Mouse (Mus musculus) hindbrain, embryonic 14.5 days (tissue): ENCODE measurements at regions not wholly inside any gene's neighbourhood (a gene's known extent, or its start where the extent isn't known, plus 50 kb on each side); places are given as distances from the start of the nearest gene placed in this dataset.
A peak's percentile ranks its signal among the peaks of the same experiment; 100 is the strongest.

Source experiments
- ATAC-seq: fragments of 200-750 bp; cut with Nextera tagmentation; 2 replicates; pipeline ENCODE4 v1.8.0; 2017; ENCODE audit warnings: moderate number of reproducible peaks, mild to moderate bottlenecking, moderate TSS enrichment, moderate library complexity; ENCODE audit not compliant: low FRiP score
- DNase-seq: peaks from one replicate; pipeline ENCODE4 v3.0.0-alpha.2; 2015; ENCODE audit warnings: low spot score
- H3K27ac ChIP-seq: fragments of 300-500 bp; sonication (generic); 2 replicates; pipeline ENCODE4 v1.5.1; 2014; ENCODE audit warnings: mild to moderate bottlenecking, moderate library complexity
- H3K27me3 ChIP-seq: fragments of 300-500 bp; sonication (generic); 2 replicates; pipeline ENCODE4 v1.6.1; 2014; ENCODE audit warnings: mild to moderate bottlenecking, low read length, mixed read lengths; ENCODE audit not compliant: control insufficient read depth, insufficient read depth
- H3K36me3 ChIP-seq: fragments of 300-500 bp; sonication (generic); replicated peaks from 2 replicates; pipeline ENCODE4 v1.6.1; 2014; ENCODE audit not compliant: control insufficient read depth, insufficient read depth
- H3K4me1 ChIP-seq: fragments of 300-500 bp; sonication (generic); replicated peaks from 2 replicates; pipeline ENCODE4 v1.6.1; 2014; ENCODE audit warnings: antibody characterized with exemption, low read length, mixed read lengths; ENCODE audit not compliant: control insufficient read depth, insufficient read depth
- H3K4me2 ChIP-seq: fragments of 300-500 bp; sonication (generic); replicated peaks from 2 replicates; pipeline ENCODE4 v1.6.1; 2014; ENCODE audit warnings: mild to moderate bottlenecking, moderate library complexity
- H3K4me3 ChIP-seq: fragments of 300-500 bp; sonication (generic); replicated peaks from 2 replicates; pipeline ENCODE4 v1.5.1; 2014; ENCODE audit warnings: mild to moderate bottlenecking, low read length
- H3K9ac ChIP-seq: fragments of 300-500 bp; sonication (generic); 2 replicates; pipeline ENCODE4 v1.6.1; 2014
- H3K9me3 ChIP-seq: fragments of 300-500 bp; sonication (generic); 2 replicates; pipeline ENCODE4 v1.6.1; 2016; ENCODE audit warnings: low read length; ENCODE audit not compliant: control insufficient read depth
- WGBS: fragments of 180-500 bp; shearing (Covaris S2); extraction: QIAGEN DNeasy Blood & Tissue Kit; methylation state at CpG from one replicate; pipeline ENCODE4 v1.1.7; 2014; 5-methylcytosine and 5-hydroxymethylcytosine counted together

GRCm38 (mm10) chr8:33026973-33027372 lies 401.5 kb upstream of the 5930422O12Rik start:
- H3K36me3 ChIP-seq: no peaks in the 10 kb centered on the region
- 56% methylated on average over 4 of the region's 4 CpGs for WGBS
- ATAC-seq: no peak

GRCm38 (mm10) chr8:33029453-33029852 lies 399.1 kb upstream of the 5930422O12Rik start:
- Histone ChIP-seq H3K4me1 (0 out of 2 replicates have a peak, but pooled peaks cover 4% of the 10 kb centered on the region), H3K9me3 (no peaks in the 10 kb centered on the region), H3K27me3 (no peaks in the 10 kb centered on the region), H3K4me2 (no peak overlapping the region), H3K4me3 (no peak overlapping the region), H3K27ac (no peak overlapping the region), H3K9ac (no peak overlapping the region), H3K36me3 (no peaks in the 10 kb centered on the region)
- ATAC-seq (no peak), DNase-seq (no peak)
- 75% methylated on average over 3 of the region's 3 CpGs for WGBS

More at GRCm38 (mm10) chr8:33026973-33027372, 401.5 kb upstream of the 5930422O12Rik start:
- DNase-seq: peak; percentile 42
- no peak overlapping the region for H3K4me3 ChIP-seq
- H3K9me3 ChIP-seq: no peaks in the 10 kb centered on the region
- H3K4me2 ChIP-seq: no peak overlapping the region
- no peak overlapping the region for H3K9ac ChIP-seq
- H3K27me3 ChIP-seq: no peaks in the 10 kb centered on the region
- H3K4me1 ChIP-seq: 0 out of 2 replicates have a peak, but pooled peaks cover 4% of the 10 kb centered on the region
- H3K27ac ChIP-seq: no peak overlapping the region

- peak; percentile 77; the same call in 1 of the 2 replicates for ATAC-seq
- peak; percentile 47 for DNase-seq
- Histone ChIP-seq H3K27ac (peak overlapping the region; percentile 27; the same call in 1 of the 2 replicates), H3K9ac (no peak overlapping the region), H3K9me3 (peaks cover 17% of the 10 kb centered on the region), H3K4me1 (no peaks in the 10 kb centered on the region), H3K4me3 (no peak overlapping the region), H3K27me3 (no peaks in the 10 kb centered on the region), H3K4me2 (no peak overlapping the region), H3K36me3 (no peaks in the 10 kb centered on the region)
- WGBS: 32% methylated on average over 8 of the region's 8 CpGs
These were observed 376.5 kb upstream of the 5930422O12Rik start for GRCm38 (mm10) chr8:33052017-33052416.

DNA sequence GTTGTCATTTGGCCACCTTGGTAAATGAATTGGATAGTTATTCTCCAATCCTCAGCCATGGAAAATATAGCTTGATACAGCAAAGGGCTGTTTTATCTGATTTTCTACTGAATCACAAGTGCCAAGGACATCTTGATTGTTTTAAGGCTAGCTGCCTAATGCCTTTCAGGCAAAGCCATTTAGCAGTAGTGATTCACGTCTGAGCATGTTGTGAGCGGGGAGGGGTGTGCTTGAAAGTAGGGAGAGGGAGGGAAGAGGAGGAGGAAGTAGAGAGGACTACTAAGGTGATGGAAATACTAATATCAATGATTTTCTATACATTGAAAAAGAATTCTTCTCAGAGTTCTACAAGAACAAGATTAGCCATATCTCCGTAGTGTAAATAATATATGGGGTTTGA lies 362.9 kb upstream of the 5930422O12Rik start:
- ATAC-seq: no peak

GRCm38 (mm10) chr8:33066168-33066567 lies 362.3 kb upstream of the 5930422O12Rik start:
- Histone ChIP-seq H3K27ac (no peak overlapping the region), H3K27me3 (no peaks in the 10 kb centered on the region), H3K36me3 (no peaks in the 10 kb centered on the region), H3K4me1 (no peaks in the 10 kb centered on the region), H3K9me3 (no peaks in the 10 kb centered on the region), H3K4me2 (no peak overlapping the region), H3K4me3 (no peak overlapping the region), H3K9ac (no peak overlapping the region)
- 88% methylated on average over 6 of the region's 6 CpGs for WGBS
- ATAC-seq (no peak), DNase-seq (no peak)

More for the DNA sequence above, 362.9 kb upstream of the 5930422O12Rik start:
- DNase-seq: no peak
- Histone ChIP-seq H3K4me2 (no peak overlapping the region), H3K27me3 (no peaks in the 10 kb centered on the region), H3K9me3 (no peaks in the 10 kb centered on the region), H3K9ac (no peak overlapping the region), H3K27ac (no peak overlapping the region), H3K36me3 (no peaks in the 10 kb centered on the region), H3K4me1 (no peaks in the 10 kb centered on the region), H3K4me3 (no peak overlapping the region)
- WGBS: 86% methylated on average over 3 of the region's 3 CpGs

DNA sequence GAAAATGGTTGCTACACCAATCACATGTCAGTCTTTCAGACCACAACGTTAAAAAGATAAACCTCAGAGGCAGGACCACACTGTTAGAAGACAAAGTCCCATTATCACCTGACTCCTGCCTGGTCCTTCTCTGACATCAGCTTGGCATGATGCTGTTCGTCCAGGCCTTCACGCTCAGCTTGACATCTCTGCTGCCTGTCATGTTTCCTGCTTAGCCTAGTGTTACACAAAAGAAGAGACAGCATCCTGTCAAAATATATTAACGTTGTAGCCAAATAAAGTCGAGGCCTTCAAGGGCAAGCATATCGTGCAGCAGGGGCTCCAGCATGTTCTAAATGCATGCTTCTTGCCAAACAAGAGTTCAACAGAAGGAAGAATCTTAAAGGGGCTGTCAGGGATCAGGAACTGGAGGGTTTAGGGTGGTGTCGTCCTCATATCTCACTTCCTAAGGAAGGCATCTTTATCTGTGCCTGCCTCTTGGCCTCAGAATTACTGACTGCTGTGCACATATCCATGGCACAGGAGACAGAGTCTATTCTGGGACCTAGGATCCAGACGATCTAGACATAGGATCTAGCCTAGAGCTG lies 361.0 kb upstream of the 5930422O12Rik start:
- Histone ChIP-seq H3K9me3 (no peaks in the 10 kb centered on the region), H3K4me3 (no peak overlapping the region), H3K27ac (no peak overlapping the region), H3K4me1 (no peaks in the 10 kb centered on the region), H3K4me2 (no peak overlapping the region), H3K9ac (no peak overlapping the region), H3K27me3 (no peaks in the 10 kb centered on the region), H3K36me3 (no peaks in the 10 kb centered on the region)
- DNase-seq (no peak), ATAC-seq (no peak)
- 64% methylated on average over 8 of the region's 8 CpGs for WGBS

GRCm38 (mm10) chr8:33068468-33068867 lies 360.0 kb upstream of the 5930422O12Rik start:
- ATAC-seq: no peak
- Histone ChIP-seq H3K4me1 (no peaks in the 10 kb centered on the region), H3K27ac (no peak overlapping the region), H3K9me3 (no peaks in the 10 kb centered on the region), H3K36me3 (no peaks in the 10 kb centered on the region), H3K4me2 (no peak overlapping the region), H3K9ac (no peak overlapping the region), H3K4me3 (no peak overlapping the region), H3K27me3 (no peaks in the 10 kb centered on the region)
- 88% methylated on average over 5 of the region's 5 CpGs for WGBS
- DNase-seq: no peak

DNA sequence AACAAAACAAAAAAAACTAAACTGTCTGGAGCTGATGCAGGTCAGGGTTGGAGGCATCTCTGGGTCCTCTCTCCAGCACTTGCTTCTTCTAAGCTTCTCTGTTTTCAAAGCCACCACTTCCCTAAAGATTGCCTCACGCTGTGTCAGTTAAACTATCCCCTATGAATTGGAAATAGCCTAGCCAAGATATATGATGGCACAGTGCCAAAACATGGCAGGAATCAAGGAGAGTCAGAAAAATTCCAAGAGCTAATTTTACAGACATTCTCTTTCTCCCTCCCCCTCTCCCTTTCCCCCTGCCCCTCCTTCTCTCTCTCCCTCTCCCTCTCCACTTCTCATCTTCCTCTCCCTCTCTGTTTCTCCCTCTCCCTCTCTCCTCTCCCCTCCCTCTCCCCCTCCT lies 353.3 kb upstream of the 5930422O12Rik start:
- ATAC-seq: no peak
- peak; percentile 52 for DNase-seq
- WGBS: 21% methylated on average over 1 of the region's 1 CpGs
- Histone ChIP-seq H3K4me2 (no peak overlapping the region), H3K27me3 (no peaks in the 10 kb centered on the region), H3K4me3 (no peak overlapping the region), H3K9me3 (no peaks in the 10 kb centered on the region), H3K4me1 (0 out of 2 replicates have a peak, but pooled peaks cover 5% of the 10 kb centered on the region), H3K27ac (no peak overlapping the region), H3K36me3 (no peaks in the 10 kb centered on the region), H3K9ac (no peak overlapping the region)

DNA sequence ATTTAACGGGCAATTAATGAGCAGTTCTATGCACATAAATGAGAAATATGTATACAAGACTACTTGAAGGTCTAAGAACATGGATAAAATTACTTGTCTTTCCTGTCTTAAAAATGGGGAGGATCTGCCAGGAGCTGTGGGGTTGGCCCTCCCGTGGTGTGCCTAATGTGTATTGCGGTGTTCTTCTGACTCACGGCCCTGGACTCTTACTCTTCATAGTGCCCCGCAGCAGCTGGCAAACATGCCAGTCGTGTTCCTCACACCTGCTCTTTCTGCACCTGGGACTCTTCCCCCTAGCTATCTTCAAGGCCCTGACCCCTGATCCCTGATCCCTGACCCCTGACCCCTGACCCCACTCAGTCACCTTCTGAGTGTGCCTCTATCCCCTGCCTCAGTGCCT lies 352.3 kb upstream of the 5930422O12Rik start:
- H3K9me3 ChIP-seq: no peaks in the 10 kb centered on the region
- 0 out of 2 replicates have a peak, but pooled peaks cover 5% of the 10 kb centered on the region for H3K4me1 ChIP-seq
- H3K4me2 ChIP-seq: no peak overlapping the region
- no peak overlapping the region for H3K27ac ChIP-seq
- 77% methylated on average over 6 of the region's 6 CpGs for WGBS
- no peaks in the 10 kb centered on the region for H3K36me3 ChIP-seq
- H3K27me3 ChIP-seq: no peaks in the 10 kb centered on the region
- no peak for DNase-seq
- no peak overlapping the region for H3K9ac ChIP-seq
- no peak for ATAC-seq
- no peak overlapping the region for H3K4me3 ChIP-seq

DNA sequence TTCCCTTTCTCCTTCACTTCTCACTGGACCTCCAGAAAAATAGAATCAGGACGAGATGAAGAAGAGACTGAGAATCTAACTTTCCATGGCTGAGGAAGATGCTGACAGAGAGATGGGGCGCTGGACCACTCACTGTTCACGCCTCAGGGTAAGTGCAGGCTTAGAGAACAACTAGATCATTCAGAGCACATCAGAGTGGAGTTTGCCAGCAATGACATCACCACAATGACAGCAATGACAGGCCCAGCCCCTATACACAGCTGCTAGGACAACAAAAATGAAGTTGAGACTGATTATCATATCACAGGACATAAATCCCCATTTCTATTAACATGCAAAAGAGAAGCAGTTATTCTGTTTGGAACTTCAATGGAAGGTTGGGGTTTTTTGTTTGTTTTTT lies 350.4 kb upstream of the 5930422O12Rik start:
- 72% methylated on average over 3 of the region's 3 CpGs for WGBS
- no peak for DNase-seq

More for the DNA sequence above, 350.4 kb upstream of the 5930422O12Rik start:
- H3K9ac ChIP-seq: no peak overlapping the region
- H3K27me3 ChIP-seq: no peaks in the 10 kb centered on the region
- no peak overlapping the region for H3K4me3 ChIP-seq
- H3K36me3 ChIP-seq: no peaks in the 10 kb centered on the region
- ATAC-seq: peak; percentile 62; the same call in 1 of the 2 replicates
- H3K4me1 ChIP-seq: 0 out of 2 replicates have a peak, but pooled peaks cover 5% of the 10 kb centered on the region
- no peak overlapping the region for H3K4me2 ChIP-seq
- no peak overlapping the region for H3K27ac ChIP-seq
- H3K9me3 ChIP-seq: no peaks in the 10 kb centered on the region
